Mouse (Mus musculus) gastrocnemius, adult 2 months (tissue): ENCODE measurements around the gene As3mt. TPM values are rescaled to one million over a fixed set of nuclear protein-coding genes. Genes with fewer than 3 reads are reported as not detected.
"Not testable (repeated sequence)": the region's sequence is repeated elsewhere in the genome, so short reads cannot be mapped to it uniquely, and the experiment has no call there.

Experiments
- DNase-seq: peaks from one replicate; pipeline ENCODE4 v3.0.0; 2022
- H3K27ac ChIP-seq: fragments of 200-600 bp; 2 replicates; pipeline ENCODE4 v1.8.1; 2022; ENCODE audit warnings: mild to moderate bottlenecking
- H3K4me3 ChIP-seq: fragments of 200-600 bp; 2 replicates; pipeline ENCODE4 v1.8.1; 2022; ENCODE audit warnings: mild to moderate bottlenecking, moderate library complexity
- CTCF ChIP-seq: fragments of 200-600 bp; IDR thresholded peaks from 2 replicates; pipeline ENCODE4 v1.8.1; 2022; ENCODE audit warnings: antibody characterized with exemption, mild to moderate bottlenecking, moderate library complexity
- intact Hi-C: fragments of 180-260 bp; cut with DNase I; formaldehyde crosslinking; loops from one replicate; pipeline ENCODE4 v1.15.1; 2025
- total RNA-seq, 2 experiments: library from RNA; stranded (reverse); gene quantifications; 2 replicates each; pipeline ENCODE4 v1.2.3; 2021

As3mt gene
- total RNA-seq, 2 experiments from 2014 or later: 76.3 to 106 TPM

DNA sequence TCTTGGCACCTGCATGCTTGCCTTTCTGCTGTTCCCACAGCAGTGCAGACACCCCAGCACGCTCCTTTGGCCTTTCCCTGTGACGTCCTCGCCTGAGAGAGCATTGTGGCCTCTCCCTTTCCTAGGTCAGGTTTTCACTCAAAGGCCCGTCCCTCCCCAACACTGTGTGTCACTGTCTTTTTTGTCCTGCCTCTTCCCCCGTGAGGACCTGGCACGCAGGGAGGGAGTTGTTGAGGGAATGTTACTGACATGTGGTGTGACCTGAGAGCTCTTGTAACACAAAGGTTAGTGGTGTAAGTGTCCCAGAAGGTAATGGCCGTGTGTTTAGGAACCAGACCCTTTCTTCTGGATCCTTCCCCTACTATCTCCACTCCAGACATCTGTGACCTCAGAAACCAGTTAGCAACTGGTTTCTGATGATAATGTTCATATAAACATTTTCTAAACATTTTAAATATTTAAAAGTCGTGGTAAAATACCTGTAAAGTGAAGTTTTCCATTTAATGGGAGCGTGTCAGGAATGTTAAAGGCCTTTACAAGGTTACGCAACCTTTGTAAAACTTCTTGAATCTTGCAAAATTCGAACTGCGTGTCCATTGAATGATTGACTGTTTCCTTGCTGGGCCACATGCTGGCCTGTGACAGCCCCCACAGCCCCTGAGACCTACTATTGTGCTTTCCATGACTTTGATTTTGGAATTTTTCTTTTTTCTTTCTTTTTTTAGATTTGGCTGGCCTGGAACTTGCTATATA, 70.8 kb downstream of the As3mt start:
- no peak overlapping the region for H3K27ac ChIP-seq
- no peak for TF ChIP-seq CTCF
- DNase-seq: no peak
- no peak overlapping the region for H3K4me3 ChIP-seq
- intact Hi-C loops: no loop called here

DNA sequence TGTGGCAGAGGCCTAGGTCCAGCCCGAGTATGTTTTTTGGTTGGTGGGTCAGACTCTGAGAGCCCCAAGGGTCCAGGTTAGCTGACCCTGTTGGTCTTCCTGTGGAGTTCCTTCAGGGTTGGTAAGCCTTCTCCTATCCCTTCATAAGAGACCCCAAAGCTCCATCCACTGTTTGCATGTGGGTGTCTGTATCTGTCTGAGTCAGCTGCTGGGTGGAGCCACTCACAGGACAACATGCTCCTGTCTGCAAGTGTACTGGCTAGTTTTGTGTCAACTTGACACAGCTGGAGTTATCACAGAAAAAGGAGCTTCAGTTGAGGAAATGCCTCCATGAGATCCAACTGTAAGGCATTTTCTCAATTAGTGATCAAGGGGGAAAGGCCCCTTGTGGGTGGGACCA, 71.9 kb downstream of the As3mt start:
- H3K27ac ChIP-seq, intact Hi-C loops, H3K4me3 ChIP-seq, DNase-seq: not testable (repeated sequence)

DNA sequence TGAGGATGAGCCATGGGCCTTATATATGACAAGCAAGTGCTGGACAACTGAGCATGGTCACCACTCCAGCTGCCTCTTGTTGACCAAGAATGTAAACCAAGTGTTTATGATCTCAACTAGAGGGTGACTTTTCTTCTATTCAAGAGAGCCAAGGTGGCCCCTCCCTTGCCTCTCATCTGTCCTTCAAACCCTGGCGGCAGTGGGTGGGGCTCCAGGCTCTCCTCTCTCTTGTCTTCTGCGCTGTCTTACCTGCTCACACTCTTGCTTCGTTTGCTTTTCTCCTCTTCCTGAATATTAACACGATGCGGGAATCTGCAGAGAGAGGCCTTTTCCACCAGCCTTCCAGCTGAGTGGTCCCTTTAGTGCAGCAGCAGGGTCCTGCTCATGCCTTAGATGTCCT, 76.8 kb downstream of the As3mt start:
- H3K27ac ChIP-seq: no peak overlapping the region
- no peak overlapping the region for H3K4me3 ChIP-seq
- intact Hi-C loops: no loop called here
- TF ChIP-seq CTCF: no peak
- DNase-seq: no peak

DNA sequence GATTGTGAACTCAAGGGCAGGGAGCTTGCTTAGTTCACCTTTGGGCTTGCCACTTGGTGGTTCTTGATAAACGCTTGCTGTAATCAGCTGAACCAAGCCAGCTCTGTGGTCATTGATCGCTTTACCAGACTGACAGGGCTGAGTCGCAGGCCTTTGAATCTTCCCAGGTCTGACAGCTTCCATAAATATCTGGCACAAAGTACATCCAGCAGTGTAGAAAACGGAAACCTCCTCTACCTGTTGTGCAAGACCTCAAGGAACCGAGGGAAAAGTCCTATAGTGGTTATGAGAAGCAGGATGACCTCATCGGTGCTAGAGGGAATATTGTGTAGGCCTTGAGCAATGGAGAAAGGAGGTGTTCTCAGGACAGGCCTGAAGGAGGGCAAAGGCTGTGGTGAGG, 77.2 kb downstream of the As3mt start:
- intact Hi-C loops: no loop called here

DNA sequence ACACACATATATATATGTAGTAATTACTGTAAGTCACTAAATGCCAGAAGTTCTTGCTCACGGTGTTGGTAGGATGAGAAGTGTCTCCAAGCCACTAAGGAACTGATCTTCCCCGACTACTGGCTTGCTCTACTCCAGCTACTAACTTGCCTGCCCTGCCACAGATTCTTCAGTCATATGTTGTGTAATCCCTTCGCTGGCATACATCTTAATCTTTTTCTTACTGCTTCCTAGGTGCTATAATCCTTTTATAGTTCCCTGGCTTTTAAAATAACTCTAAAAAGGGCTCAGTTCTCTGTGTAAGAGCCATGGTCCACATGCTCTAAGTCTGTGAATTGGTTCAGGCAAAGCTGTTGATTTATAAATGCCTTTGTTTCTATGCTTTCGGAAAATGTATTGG, 78.4 kb downstream of the As3mt start:
- DNase-seq: no peak
- H3K4me3 ChIP-seq: no peak overlapping the region
- intact Hi-C loops: no loop called here
- no peak overlapping the region for H3K27ac ChIP-seq
- TF ChIP-seq CTCF: no peak

More for the DNA sequence above, 77.2 kb downstream of the As3mt start:
- Histone ChIP-seq H3K4me3 (no peak overlapping the region), H3K27ac (no peak overlapping the region)
- no peak for TF ChIP-seq CTCF
- DNase-seq: no peak

DNA sequence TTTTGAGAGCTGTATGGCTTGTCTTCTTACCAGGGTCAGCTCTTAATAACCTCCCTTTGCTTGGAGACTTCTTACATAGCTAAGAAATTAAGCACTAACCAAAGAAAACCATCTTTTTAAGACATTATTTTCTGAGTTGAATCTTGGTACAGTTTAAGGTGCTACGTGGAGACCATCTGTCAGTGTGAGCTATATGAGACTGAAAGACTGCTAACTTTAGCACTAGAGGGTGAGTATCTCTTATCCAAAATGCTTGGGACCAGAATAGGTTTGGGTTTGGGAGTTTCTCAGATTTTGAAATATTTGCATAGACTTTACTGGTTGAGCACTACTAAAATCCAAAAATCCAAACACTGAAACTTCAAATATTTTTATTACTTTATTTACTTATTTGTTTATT, 82.5 kb downstream of the As3mt start:
- no peak for DNase-seq
- intact Hi-C loops: no loop called here

More for the DNA sequence above, 82.5 kb downstream of the As3mt start:
- Histone ChIP-seq H3K27ac (no peak overlapping the region), H3K4me3 (no peak overlapping the region)
- TF ChIP-seq CTCF: no peak

Other genes starting within 250 kb of the As3mt start
- 10 to 100 TPM; 20.2 to 20.7 TPM for gene Trim8, start 205.8 kb upstream of the As3mt start, total RNA-seq
- 10 to 100 TPM; 64.0 to 67.7 TPM for gene Arl3, start 134.3 kb upstream of the As3mt start, total RNA-seq
- 1 to 10 TPM; 3.2 to 3.7 TPM for gene Sfxn2, start 134.1 kb upstream of the As3mt start, total RNA-seq
- 100 to 1,000 TPM in 1 of 2 experiments, 10 to 100 TPM in 1; 65.4 to 101 TPM for gene Wbp1l, start 108.4 kb upstream of the As3mt start, total RNA-seq
- not detected for gene Cyp17a1, start 34.3 kb upstream of the As3mt start, total RNA-seq
- gene Borcs7, start 17.6 kb upstream of the As3mt start, total RNA-seq: 10 to 100 TPM; 12.1 to 12.2 TPM
- gene Cnnm2, start 54.1 kb downstream of the As3mt start, total RNA-seq: 1 to 10 TPM; 2.7 to 3.6 TPM